Mouse (Mus musculus): ENCODE data around the gene Stat6. TPM values are rescaled to one million over a fixed set of nuclear protein-coding genes. Genes with fewer than 3 reads are reported as not detected.

Gene Stat6
- polyA plus RNA-seq (2015; fragmentation: Nextera tagmentation; extraction: Ambion mirVana), result 40.9 and 44.7 TPM in 2 replicates

GRCm38 (mm10) chr10:127642772-127643552, at the start of gene Stat6:
Gene Stat6, plus strand, starts transcription at chr10:127642986.

GRCm38 (mm10) chr10:127620406-127621190, 22.2 kb upstream of the Stat6 start, which contains the start of gene Lrp1:
Gene Lrp1, minus strand, starts transcription at chr10:127621148.

GRCm38 (mm10) chr10:127666501-127667268, 23.9 kb downstream of the Stat6 start, which contains the start of gene Nemp1:
Gene Nemp1, plus strand, starts transcription at chr10:127666901.

GRCm38 (mm10) chr10:127668093-127669050, 25.6 kb downstream of the Stat6 start, which contains the start of gene Nab2:
Gene Nab2, minus strand, starts transcription at chr10:127668568.

GRCm38 (mm10) chr10:127704766-127705220, 62.0 kb downstream of the Stat6 start, which contains the start of gene Myo1a:
Gene Myo1a, plus strand, starts transcription at chr10:127705170.

Other genes starting within 250 kb of the Stat6 start
- 0.29 and 0.36 TPM in 2 replicates for gene Stac3, start 141.3 kb upstream of the Stat6 start, polyA plus RNA-seq (2015; fragmentation: Nextera tagmentation; extraction: Ambion mirVana)
- gene Ndufa4l2, start 128.0 kb upstream of the Stat6 start, polyA plus RNA-seq (2015; fragmentation: Nextera tagmentation; extraction: Ambion mirVana), result 272 and 390 TPM in 2 replicates
- gene Shmt2, start 120.5 kb upstream of the Stat6 start, polyA plus RNA-seq (2015; fragmentation: Nextera tagmentation; extraction: Ambion mirVana), result 62.8 and 68.3 TPM in 2 replicates
- 1.5 and 2.4 TPM in 2 replicates for gene Nxph4, start 108.4 kb upstream of the Stat6 start, polyA plus RNA-seq (2015; fragmentation: Nextera tagmentation; extraction: Ambion mirVana)
- gene Lrp1, start 21.8 kb upstream of the Stat6 start, polyA plus RNA-seq (2015; fragmentation: Nextera tagmentation; extraction: Ambion mirVana), result 66.3 and 68.2 TPM in 2 replicates
- gene Nemp1, start 23.9 kb downstream of the Stat6 start, polyA plus RNA-seq (2015; fragmentation: Nextera tagmentation; extraction: Ambion mirVana), result 5.7 and 6.4 TPM in 2 replicates
- gene Nab2, start 25.6 kb downstream of the Stat6 start, polyA plus RNA-seq (2015; fragmentation: Nextera tagmentation; extraction: Ambion mirVana), result 13.3 and 15.3 TPM in 2 replicates
- 0.05 and 0.13 TPM in 2 replicates for gene Myo1a, start 62.2 kb downstream of the Stat6 start, polyA plus RNA-seq (2015; fragmentation: Nextera tagmentation; extraction: Ambion mirVana)
- not detected in 2 replicates for gene Tac2, start 81.5 kb downstream of the Stat6 start, polyA plus RNA-seq (2015; fragmentation: Nextera tagmentation; extraction: Ambion mirVana)
- 1.1 and 1.4 TPM in 2 replicates for gene Zbtb39, start 96.6 kb downstream of the Stat6 start, polyA plus RNA-seq (2015; fragmentation: Nextera tagmentation; extraction: Ambion mirVana)
- gene Gpr182, start 108.7 kb downstream of the Stat6 start, polyA plus RNA-seq (2015; fragmentation: Nextera tagmentation; extraction: Ambion mirVana), result 0.54 and 0.60 TPM in 2 replicates
- gene Rdh1, start 116.7 kb downstream of the Stat6 start, polyA plus RNA-seq (2015; fragmentation: Nextera tagmentation; extraction: Ambion mirVana), result not detected in 2 replicates
- not detected in 2 replicates for gene Rdh16f1, start 116.8 kb downstream of the Stat6 start, polyA plus RNA-seq (2015; fragmentation: Nextera tagmentation; extraction: Ambion mirVana)
- 0.14 and 0.27 TPM in 2 replicates for gene Rdh9, start 133.4 kb downstream of the Stat6 start, polyA plus RNA-seq (2015; fragmentation: Nextera tagmentation; extraction: Ambion mirVana)
- gene Rdh16, start 158.2 kb downstream of the Stat6 start, polyA plus RNA-seq (2015; fragmentation: Nextera tagmentation; extraction: Ambion mirVana), result not detected in 2 replicates
- gene Rdh19, start 206.9 kb downstream of the Stat6 start, polyA plus RNA-seq (2015; fragmentation: Nextera tagmentation; extraction: Ambion mirVana), result not detected in 2 replicates
- not detected in 2 replicates for gene Rdh16f2, start 223.5 kb downstream of the Stat6 start, polyA plus RNA-seq (2015; fragmentation: Nextera tagmentation; extraction: Ambion mirVana)
- gene Rdh7, start 245.8 kb downstream of the Stat6 start, polyA plus RNA-seq (2015; fragmentation: Nextera tagmentation; extraction: Ambion mirVana), result 0.12 TPM in 1 of 2 replicates, not detected in the other

All from urinary bladder, postnatal 0 days (tissue).